Mouse (Mus musculus) layer of hippocampus, adult 8-10 months (tissue): Measurements from ENCODE around the gene Chst8. TPM values are rescaled to one million over a fixed set of nuclear protein-coding genes. Genes with fewer than 3 reads are reported as not detected.
A peak's percentile ranks its signal among the peaks of the same experiment; 100 is the strongest.

Experiments
- DNase-seq, 2 experiments: peaks; one replicate each; pipeline ENCODE4 v3.0.0; 2022; ENCODE audit warnings: low spot score in 2 of 2
- total RNA-seq, 4 experiments: library from RNA; stranded (reverse); gene quantifications; 2 replicates each; pipeline ENCODE4 v1.2.4; 2022

Chst8 gene
- total RNA-seq, 4 experiments from 2014 or later, result 28.5 to 37.0 (median 32.7) TPM

GRCm38 (mm10) chr7:34753140-34753886 lies 59.2 kb downstream of the Chst8 start:
- peak in 1 of 2 experiments; percentile 25 for DNase-seq

GRCm38 (mm10) chr7:34752151-34752762 lies 60.3 kb downstream of the Chst8 start:
- no peak for DNase-seq

- DNase-seq, result no peak
These were observed 62.2 kb downstream of the Chst8 start for GRCm38 (mm10) chr7:34750350-34750749.

- DNase-seq, result no peak
These were observed 62.8 kb downstream of the Chst8 start for GRCm38 (mm10) chr7:34749753-34750152.

GRCm38 (mm10) chr7:34748501-34748900 lies 64.0 kb downstream of the Chst8 start:
- DNase-seq, result no peak

- no peak for DNase-seq
These were observed 64.8 kb downstream of the Chst8 start for GRCm38 (mm10) chr7:34747661-34748060.

- DNase-seq, result no peak
These were observed 65.9 kb downstream of the Chst8 start for GRCm38 (mm10) chr7:34746586-34746985.

- no peak for DNase-seq
These were observed 66.3 kb downstream of the Chst8 start for GRCm38 (mm10) chr7:34746165-34746564.

- DNase-seq, result no peak
These were observed 67.1 kb downstream of the Chst8 start for GRCm38 (mm10) chr7:34745426-34745825.

- no peak for DNase-seq
These were observed 67.5 kb downstream of the Chst8 start for GRCm38 (mm10) chr7:34744994-34745393.

- DNase-seq, result no peak
These were observed 69.0 kb downstream of the Chst8 start for GRCm38 (mm10) chr7:34743411-34744085.

- DNase-seq, result no peak
These were observed 73.1 kb downstream of the Chst8 start for GRCm38 (mm10) chr7:34739371-34739770.

GRCm38 (mm10) chr7:34737206-34737605 lies 75.3 kb downstream of the Chst8 start:
- no peak for DNase-seq

GRCm38 (mm10) chr7:34734348-34734747 lies 78.2 kb downstream of the Chst8 start:
- DNase-seq, result peak; percentile 48 to 71

- DNase-seq, result no peak
These were observed 83.6 kb downstream of the Chst8 start for GRCm38 (mm10) chr7:34728931-34729330.

GRCm38 (mm10) chr7:34725206-34725605 lies 87.3 kb downstream of the Chst8 start:
- no peak for DNase-seq

- no peak for DNase-seq
These were observed 89.8 kb downstream of the Chst8 start for GRCm38 (mm10) chr7:34722551-34723230.

GRCm38 (mm10) chr7:34722151-34722550 lies 90.4 kb downstream of the Chst8 start:
- no peak for DNase-seq

- DNase-seq, result no peak
These were observed 90.9 kb downstream of the Chst8 start for GRCm38 (mm10) chr7:34721650-34722048.

GRCm38 (mm10) chr7:34720882-34721649 lies 91.4 kb downstream of the Chst8 start:
- DNase-seq, result no peak

GRCm38 (mm10) chr7:34719599-34719998 lies 92.9 kb downstream of the Chst8 start:
- peak; percentile 47 to 67 for DNase-seq
